Comparison of ENCODE assay signal across 9 mouse cellular contexts in genomic region chr17:15108473-15109441, GRCm38 (mm10).
DNase-seq lines count a peak whose midpoint lies in the region; ATAC-seq lines count a peak whose summit lies in the region.
"Had no signal": no experiment of that assay in that cellular context is flagged by ENCODE, and none has a peak within 500 bp of the region (broad histone marks: within the 10 kb centered on the region; RNA-seq: fewer than 3 reads in every experiment).

No protein-coding gene starts in this region.

- intact Hi-C loops in left cerebral cortex, postnatal 14 days (cut with DNase I), result no loop called here
- intact Hi-C loops in left cerebral cortex, postnatal 4 days (cut with DNase I), result no loop called here
- intact Hi-C loops in gastrocnemius, postnatal 36 days (cut with DNase I), result no loop called here

- no peaks in the 10 kb centered on the region for H3K9me3 ChIP-seq in embryonic facial prominence, embryonic 15.5 days (replicated peaks)
- no peaks in the 10 kb centered on the region for H3K9me3 ChIP-seq in neural tube, embryonic 15.5 days (replicated peaks)
- H3K9me3 ChIP-seq: liver, embryonic 15.5 days had no signal

- H3K27ac ChIP-seq in embryonic facial prominence, embryonic 15.5 days (replicated peaks), result no peak overlapping the region
- H3K27ac ChIP-seq in neural tube, embryonic 15.5 days (replicated peaks), result peak overlapping the region; percentile 41; the same call in 1 of the 2 replicates
- H3K27ac ChIP-seq: liver, embryonic 15.5 days had no signal

- peak; percentile 37 to 40 for DNase-seq in left cerebral cortex, postnatal 14 days (ENCODE audit: low spot score in 2 of 2)
- no peak for DNase-seq in left cerebral cortex, postnatal 4 days
- DNase-seq in layer of hippocampus, adult 9-11 months, result peak; percentile 44
- DNase-seq in gastrocnemius, postnatal 36 days, result no peak
- DNase-seq in MN1 (ENCODE audit: low spot score), result no peak

- WGBS in embryonic facial prominence, embryonic 15.5 days, result 14% methylated on average over 20 of the region's 20 CpGs
- 12% methylated on average over 20 of the region's 20 CpGs for WGBS in neural tube, embryonic 15.5 days

- ATAC-seq in embryonic facial prominence, embryonic 15.5 days (ENCODE audit: insufficient number of reproducible peaks, low FRiP score, low TSS enrichment, low read depth), result peak; percentile 60
- peak; percentile 76 for ATAC-seq in neural tube, embryonic 15.5 days (ENCODE audit: low FRiP score)
- no peak for ATAC-seq in monocyte, adult 5-6 weeks (replicated peaks; ENCODE audit: insufficient number of reproducible peaks, low FRiP score, low TSS enrichment, poor library complexity, severe bottlenecking)

- H3K9ac ChIP-seq in embryonic facial prominence, embryonic 15.5 days, result no peak overlapping the region
- H3K9ac ChIP-seq in neural tube, embryonic 15.5 days (replicated peaks), result 0 out of 2 replicates have a peak overlapping the region, but pooled peaks have one; percentile 12
- H3K9ac ChIP-seq: liver, embryonic 15.5 days had no signal

- no peak overlapping the region for H3K4me3 ChIP-seq in embryonic facial prominence, embryonic 15.5 days (replicated peaks)
- H3K4me3 ChIP-seq in neural tube, embryonic 15.5 days (replicated peaks), result 0 out of 2 replicates have a peak overlapping the region, but pooled peaks have one; percentile 17
- H3K4me3 ChIP-seq: liver, embryonic 15.5 days had no signal

- peak overlapping the region; percentile 30 for H3K4me2 ChIP-seq in embryonic facial prominence, embryonic 15.5 days (replicated peaks)
- H3K4me2 ChIP-seq in neural tube, embryonic 15.5 days, result peak overlapping the region; percentile 51
- H3K4me2 ChIP-seq: liver, embryonic 15.5 days had no signal

- H3K4me1 ChIP-seq in embryonic facial prominence, embryonic 15.5 days, result peaks cover 15% of the 10 kb centered on the region
- H3K4me1 ChIP-seq in neural tube, embryonic 15.5 days, result peaks cover 18% of the 10 kb centered on the region
- H3K4me1 ChIP-seq: liver, embryonic 15.5 days had no signal

- H3K36me3 ChIP-seq in embryonic facial prominence, embryonic 15.5 days, result no peaks in the 10 kb centered on the region
- no peaks in the 10 kb centered on the region for H3K36me3 ChIP-seq in neural tube, embryonic 15.5 days
- H3K36me3 ChIP-seq: liver, embryonic 15.5 days had no signal

- no peaks in the 10 kb centered on the region for H3K27me3 ChIP-seq in embryonic facial prominence, embryonic 15.5 days
- H3K27me3 ChIP-seq in neural tube, embryonic 15.5 days (replicated peaks), result 0 out of 2 replicates have a peak, but pooled peaks cover 3% of the 10 kb centered on the region

Comparison
In these comparisons a context has a peak if more than half of its experiments do, and no peak if none do; other contexts are left out.
1. DNase-seq: peak in left cerebral cortex, postnatal 14 days (2 of 2) and layer of hippocampus, adult 9-11 months (single experiment); none in left cerebral cortex, postnatal 4 days (single experiment), gastrocnemius, postnatal 36 days (0 of 2) and MN1 (single experiment).